Mouse (Mus musculus): ENCODE data around the gene Rhno1. TPM values are rescaled to one million over a fixed set of nuclear protein-coding genes. Genes with fewer than 3 reads are reported as not detected.
A peak's percentile ranks its signal among the peaks of the same experiment; 100 is the strongest.

Rhno1 gene
- 78.6 and 81.0 TPM in 2 replicates for polyA plus RNA-seq (2016; fragmentation: Nextera tagmentation; extraction: Ambion mirVana)

DNA sequence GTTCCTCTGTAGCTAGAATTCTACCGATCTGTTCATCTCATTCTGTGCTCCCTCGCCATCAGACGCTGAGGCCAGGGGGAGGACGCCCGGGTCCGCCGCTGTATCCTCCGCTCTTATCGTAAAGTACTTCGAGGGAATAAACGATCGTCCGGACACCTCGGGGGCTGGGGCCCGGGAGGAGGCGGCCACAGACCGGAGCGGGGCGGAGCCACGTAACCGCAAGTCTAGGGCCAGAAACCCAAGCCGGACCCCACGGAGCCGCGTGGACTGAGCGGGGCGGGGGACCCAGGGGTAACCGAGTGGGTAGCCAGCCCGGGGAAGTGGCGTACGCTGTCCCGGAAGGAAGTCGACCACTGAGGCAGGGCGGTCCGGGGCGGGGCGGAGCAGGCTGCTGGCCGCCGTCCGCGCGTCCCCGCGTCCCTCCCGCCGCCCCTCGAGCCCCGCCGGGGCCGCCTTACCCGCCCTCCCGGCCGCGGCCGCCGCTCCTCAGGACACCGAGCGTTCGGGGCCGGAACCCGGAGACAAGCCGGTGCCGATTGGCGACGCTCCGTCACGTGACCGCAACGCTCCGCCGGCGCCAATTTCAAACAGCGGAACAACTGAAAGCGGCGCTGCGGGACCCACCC lies at the start of gene Rhno1, which contains the start of gene Foxm1:
Gene Rhno1 (minus strand): TSS at position 531 of the 626 bp plus-strand sequence.
Gene Foxm1 (plus strand): TSS at position 587 of the 626 bp plus-strand sequence.
- peaks cover 50% of the 10 kb centered on the region for H3K4me1 ChIP-seq
- peak; percentile 90 for ATAC-seq
- WGBS (ENCODE audit: insufficient replicate concordance): under 1% methylated on average over 55 of the region's 76 CpGs

DNA sequence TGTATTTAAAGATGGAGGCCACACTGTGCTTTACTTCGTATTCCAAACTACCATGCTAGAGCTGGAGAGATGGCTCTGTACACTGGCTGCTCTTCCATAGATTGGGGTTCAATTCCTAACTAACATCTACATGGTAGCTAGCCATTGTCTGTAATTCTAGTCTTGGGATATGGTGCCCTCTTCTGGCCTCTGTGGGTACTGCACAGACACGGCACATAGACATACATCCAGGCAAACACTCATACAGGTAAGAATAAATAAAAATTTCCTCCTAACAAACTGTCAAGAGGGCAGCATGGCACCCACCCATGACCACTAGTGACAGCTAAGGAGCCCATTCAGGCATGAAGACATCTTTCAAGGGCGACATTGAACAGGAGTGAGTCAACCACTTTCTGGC lies 48.4 kb upstream of the Rhno1 start:
- peaks cover 85% of the 10 kb centered on the region for H3K36me3 ChIP-seq
- ATAC-seq: 0 out of 2 replicates have a peak, but pooled peaks have one; percentile 35

More for the DNA sequence above, at the start of gene Rhno1, which contains the start of gene Foxm1:
- Histone ChIP-seq H3K9ac (peak within 1 kb of the TSS; percentile 97), H3K4me2 (peak within 1 kb of the TSS; percentile 85), H3K27ac (peak within 1 kb of the TSS; percentile 94), H3K9me3 (replicated peaks) (no peaks in the 10 kb centered on the region), H3K4me3 (peak within 1 kb of the TSS; percentile 99), H3K27me3 (replicated peaks) (no peaks in the 10 kb centered on the region), H3K36me3 (peaks cover 53% of the 10 kb centered on the region)

DNA sequence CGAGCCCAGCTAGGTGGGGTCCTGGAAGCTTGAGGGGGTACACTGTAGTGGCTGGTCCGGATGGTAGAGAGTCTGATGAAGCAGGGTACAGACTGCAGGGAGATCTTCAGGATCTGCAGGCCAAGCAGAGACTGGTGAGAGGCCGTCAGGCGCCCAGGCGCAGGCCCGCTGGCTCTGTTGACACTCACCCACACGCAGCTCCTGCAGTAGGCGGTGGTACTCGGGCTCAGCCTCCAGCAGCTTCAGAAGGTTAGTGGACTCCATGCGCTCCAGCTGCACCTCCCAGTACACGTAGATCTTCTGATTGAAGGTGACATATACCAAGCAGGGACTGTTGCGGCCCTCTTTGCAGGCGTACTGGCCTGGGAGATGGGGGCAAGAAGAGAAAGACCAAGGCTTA lies 47.6 kb upstream of the Rhno1 start:
- no peak overlapping the region for H3K4me2 ChIP-seq
- H3K4me3 ChIP-seq: no peak overlapping the region
- 86% methylated on average over 13 of the region's 13 CpGs for WGBS (ENCODE audit: insufficient replicate concordance)
- no peaks in the 10 kb centered on the region for H3K4me1 ChIP-seq
- no peak overlapping the region for H3K9ac ChIP-seq
- H3K36me3 ChIP-seq: peaks cover 83% of the 10 kb centered on the region
- no peak for ATAC-seq
- no peaks in the 10 kb centered on the region for H3K9me3 ChIP-seq (replicated peaks)
- H3K27me3 ChIP-seq (replicated peaks): no peaks in the 10 kb centered on the region
- no peak overlapping the region for H3K27ac ChIP-seq

More for the DNA sequence above, 48.4 kb upstream of the Rhno1 start:
- no peaks in the 10 kb centered on the region for H3K9me3 ChIP-seq (replicated peaks)
- WGBS (ENCODE audit: insufficient replicate concordance): 15% methylated on average over 3 of the region's 3 CpGs
- no peak overlapping the region for H3K4me3 ChIP-seq
- H3K4me1 ChIP-seq: no peaks in the 10 kb centered on the region
- H3K27ac ChIP-seq: no peak overlapping the region
- H3K27me3 ChIP-seq (replicated peaks): no peaks in the 10 kb centered on the region
- H3K4me2 ChIP-seq: no peak overlapping the region
- no peak overlapping the region for H3K9ac ChIP-seq

DNA sequence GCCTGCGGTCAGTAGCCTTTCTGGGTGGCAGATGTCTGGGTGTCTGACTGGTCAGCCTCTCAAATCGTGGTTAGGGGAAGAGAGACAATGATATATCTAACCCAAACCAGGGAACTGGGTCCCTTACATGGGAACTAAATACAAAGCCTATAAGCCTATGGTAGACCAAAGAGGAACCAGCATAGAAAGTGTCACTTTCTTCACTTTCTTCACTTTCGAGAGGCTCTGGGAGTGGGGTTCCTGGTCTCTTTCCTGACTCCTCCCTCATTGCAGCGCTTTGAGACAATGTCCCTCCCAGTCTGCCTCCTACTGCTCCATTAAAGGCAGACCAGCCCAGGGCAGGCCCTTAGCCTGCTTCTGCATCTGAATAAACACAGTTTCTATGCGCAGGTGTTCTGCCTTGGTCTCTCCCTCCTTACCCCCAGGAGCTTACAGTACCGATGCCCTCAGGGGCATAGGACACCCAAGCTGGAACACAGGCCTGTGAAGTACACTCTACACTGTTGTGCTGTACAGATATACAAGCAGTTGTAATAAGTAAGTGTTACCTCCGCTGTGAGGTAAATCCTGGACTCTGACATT lies 45.9 kb upstream of the Rhno1 start:
- Histone ChIP-seq H3K27me3 (replicated peaks) (no peaks in the 10 kb centered on the region), H3K27ac (no peak overlapping the region), H3K36me3 (peaks cover 73% of the 10 kb centered on the region), H3K4me1 (no peaks in the 10 kb centered on the region), H3K9me3 (replicated peaks) (no peaks in the 10 kb centered on the region), H3K4me2 (no peak overlapping the region), H3K9ac (no peak overlapping the region), H3K4me3 (no peak overlapping the region)
- no peak for ATAC-seq
- WGBS (ENCODE audit: insufficient replicate concordance): 76% methylated on average over 7 of the region's 7 CpGs

DNA sequence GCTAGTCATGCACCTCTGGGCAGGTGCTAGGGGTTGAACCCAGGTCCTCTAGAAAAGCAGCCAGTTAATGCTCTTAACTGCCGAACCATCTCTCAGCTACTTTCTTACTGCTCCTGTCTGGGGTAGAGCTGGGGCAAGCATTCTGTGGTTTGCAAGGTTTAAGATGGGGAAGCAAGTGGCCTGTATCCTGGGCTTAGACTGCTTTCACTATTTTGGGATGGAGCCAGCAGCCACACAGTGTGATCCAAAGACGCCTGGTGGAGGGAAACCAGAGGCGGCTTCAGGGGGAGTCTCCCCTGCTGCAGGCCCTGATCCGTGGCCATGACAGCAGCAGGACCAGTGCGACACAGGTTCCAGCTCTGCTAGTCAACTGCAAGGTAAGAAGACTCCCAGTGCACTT lies 42.0 kb upstream of the Rhno1 start:
- H3K4me2 ChIP-seq: no peak overlapping the region
- H3K27ac ChIP-seq: no peak overlapping the region
- ATAC-seq: no peak
- peaks cover 34% of the 10 kb centered on the region for H3K36me3 ChIP-seq
- no peak overlapping the region for H3K9ac ChIP-seq
- H3K27me3 ChIP-seq (replicated peaks): no peaks in the 10 kb centered on the region
- no peak overlapping the region for H3K4me3 ChIP-seq
- no peaks in the 10 kb centered on the region for H3K9me3 ChIP-seq (replicated peaks)
- 0 out of 2 replicates have a peak, but pooled peaks cover 4% of the 10 kb centered on the region for H3K4me1 ChIP-seq
- 60% methylated on average over 5 of the region's 5 CpGs for WGBS (ENCODE audit: insufficient replicate concordance)

DNA sequence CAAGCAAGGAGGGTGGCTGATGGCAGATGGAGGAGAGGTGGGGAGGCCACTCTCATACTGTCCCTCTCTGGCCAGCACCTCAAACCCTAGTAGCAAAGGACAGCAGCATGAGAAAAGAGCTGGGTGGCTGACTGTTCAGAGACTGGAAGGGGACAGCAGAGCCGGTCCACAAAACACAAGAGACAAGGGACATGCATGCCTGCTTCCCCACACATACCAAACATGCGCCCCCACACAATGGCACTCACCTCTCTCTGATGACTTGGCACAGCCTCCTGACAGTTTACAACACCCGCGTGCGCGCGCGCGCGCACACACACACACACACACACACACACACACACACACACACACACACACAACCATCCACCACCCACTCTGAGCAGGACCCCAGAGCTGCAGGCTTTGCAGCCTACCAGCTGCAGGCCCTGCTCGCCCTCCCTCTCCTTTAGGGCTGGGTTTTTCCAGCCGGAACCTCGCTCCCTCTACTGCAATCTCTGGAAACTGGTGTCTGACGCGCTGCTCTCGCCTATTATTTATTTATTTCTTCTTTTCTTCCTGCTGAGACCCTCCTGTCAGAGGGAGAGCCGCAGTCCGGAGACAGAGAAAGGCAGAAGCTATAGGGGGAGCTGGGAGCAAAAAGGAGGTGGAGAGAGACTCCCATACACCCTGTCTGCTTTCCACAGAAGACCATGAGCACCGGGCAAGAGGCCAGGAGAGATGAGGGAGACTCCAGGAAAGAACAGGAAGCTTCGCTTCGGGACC lies 36.9 kb upstream of the Rhno1 start:
- 63% methylated on average over 21 of the region's 21 CpGs for WGBS (ENCODE audit: insufficient replicate concordance)
- Histone ChIP-seq H3K9ac (no peak overlapping the region), H3K4me1 (0 out of 2 replicates have a peak, but pooled peaks cover 4% of the 10 kb centered on the region)

DNA sequence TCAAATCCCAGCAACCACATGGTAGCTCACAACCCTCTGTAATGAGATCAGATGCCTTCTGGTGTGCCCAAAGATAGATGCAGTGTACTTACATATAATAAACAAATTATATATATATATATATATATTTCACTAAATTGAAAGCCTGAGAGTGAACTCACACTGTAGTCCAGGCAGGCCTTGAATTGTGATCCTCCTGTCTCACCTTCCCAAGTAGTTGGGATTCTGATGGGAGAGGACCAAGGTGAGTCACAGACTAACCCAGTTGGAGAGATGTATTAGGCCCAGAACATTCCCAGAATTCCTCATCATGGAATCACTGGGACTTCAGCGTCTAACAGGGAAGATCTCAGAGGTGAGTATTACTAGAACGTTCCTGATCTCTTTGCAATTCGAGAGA lies 36.3 kb upstream of the Rhno1 start, which contains the start of gene Nrip2:
Gene Nrip2 (plus strand): TSS at position 301 of the 400 bp plus-strand sequence.
- H3K9ac ChIP-seq: no peak within 1 kb of the TSS

More for the DNA sequence above, 36.9 kb upstream of the Rhno1 start:
- no peak overlapping the region for H3K27ac ChIP-seq
- no peaks in the 10 kb centered on the region for H3K36me3 ChIP-seq
- H3K27me3 ChIP-seq (replicated peaks): no peaks in the 10 kb centered on the region
- H3K4me3 ChIP-seq: no peak overlapping the region
- ATAC-seq: no peak; the same call in 1 of the 2 replicates
- no peaks in the 10 kb centered on the region for H3K9me3 ChIP-seq (replicated peaks)
- peak overlapping the region; percentile 31 for H3K4me2 ChIP-seq

DNA sequence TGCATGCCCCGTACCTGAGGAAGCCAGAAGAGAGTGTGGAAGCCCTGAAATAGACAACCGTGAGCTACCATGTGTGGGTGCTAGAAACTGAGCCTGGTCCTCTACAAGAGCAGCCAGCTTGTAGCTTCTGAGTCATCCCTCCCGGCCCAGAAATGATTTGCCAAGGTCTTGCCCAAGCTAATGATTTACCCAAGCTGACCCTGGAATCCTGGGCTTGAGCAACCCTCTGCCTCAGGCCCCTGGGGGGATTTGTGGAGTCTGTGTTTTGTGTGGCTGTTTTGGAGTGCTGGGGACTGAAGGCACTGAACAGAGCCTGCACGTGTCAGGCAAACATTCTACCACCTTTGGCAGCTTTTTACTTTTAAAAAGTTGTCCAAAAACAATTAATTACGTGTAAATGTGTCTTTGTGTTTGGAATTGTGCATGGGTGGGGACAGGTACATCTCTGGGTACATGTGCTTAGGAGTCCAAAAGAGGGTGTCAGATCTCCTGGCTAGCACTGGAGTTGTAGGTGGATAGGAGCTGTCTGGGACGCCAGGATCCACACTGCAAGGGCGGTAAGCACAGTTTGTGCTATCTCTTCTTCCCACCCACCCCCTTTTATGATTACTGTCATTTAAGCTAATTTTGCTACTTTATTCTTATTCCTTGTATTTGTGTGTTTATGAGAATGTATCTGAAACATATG lies 35.0 kb upstream of the Rhno1 start:
- 0 out of 2 replicates have a peak, but pooled peaks cover 4% of the 10 kb centered on the region for H3K4me1 ChIP-seq
- no peaks in the 10 kb centered on the region for H3K27me3 ChIP-seq (replicated peaks)
- H3K4me3 ChIP-seq: no peak overlapping the region
- no peaks in the 10 kb centered on the region for H3K36me3 ChIP-seq
- 52% methylated on average over 7 of the region's 7 CpGs for WGBS (ENCODE audit: insufficient replicate concordance)
- peak; percentile 63 for ATAC-seq
- H3K27ac ChIP-seq: no peak overlapping the region; the same call in 1 of the 2 replicates
- no peaks in the 10 kb centered on the region for H3K9me3 ChIP-seq (replicated peaks)
- no peak overlapping the region for H3K9ac ChIP-seq
- H3K4me2 ChIP-seq: no peak overlapping the region

More for the DNA sequence above, 36.3 kb upstream of the Rhno1 start, which contains the start of gene Nrip2:
- H3K27me3 ChIP-seq (replicated peaks): no peaks in the 10 kb centered on the region
- no peaks in the 10 kb centered on the region for H3K9me3 ChIP-seq (replicated peaks)
- H3K36me3 ChIP-seq: no peaks in the 10 kb centered on the region
- no peak within 1 kb of the TSS for H3K4me3 ChIP-seq
- 0 out of 2 replicates have a peak, but pooled peaks cover 4% of the 10 kb centered on the region for H3K4me1 ChIP-seq
- peak within 1 kb of the TSS; percentile 31 for H3K4me2 ChIP-seq
- ATAC-seq: no peak
- peak within 1 kb of the TSS; percentile 17; the same call in 1 of the 2 replicates for H3K27ac ChIP-seq
- WGBS (ENCODE audit: insufficient replicate concordance): 59% methylated on average over 3 of the region's 3 CpGs

DNA sequence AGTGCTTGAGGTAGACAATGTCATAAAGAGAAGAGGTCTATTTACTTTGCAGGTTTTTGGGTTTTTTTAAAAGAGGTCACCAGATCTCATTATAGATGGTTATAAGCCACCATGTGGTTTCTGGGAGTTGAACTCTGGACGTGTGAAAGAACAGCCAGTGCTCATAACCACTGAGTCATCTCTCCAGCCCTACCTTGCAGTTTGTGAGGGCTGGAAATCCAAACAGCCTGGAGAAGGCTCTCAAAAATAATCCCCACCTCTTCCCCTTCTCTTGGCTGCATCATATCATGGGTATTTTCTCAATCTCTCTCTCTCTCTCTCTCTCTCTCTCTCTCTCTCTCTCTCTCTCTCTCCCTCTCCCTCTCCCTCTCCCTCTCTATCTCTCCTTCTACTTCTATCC lies 28.0 kb upstream of the Rhno1 start:
- 22% methylated on average over 1 of the region's 1 CpGs for WGBS (ENCODE audit: insufficient replicate concordance)
- H3K27ac ChIP-seq: no peak overlapping the region
- H3K36me3 ChIP-seq: no peaks in the 10 kb centered on the region
- H3K9ac ChIP-seq: no peak overlapping the region
- no peaks in the 10 kb centered on the region for H3K9me3 ChIP-seq (replicated peaks)
- H3K4me3 ChIP-seq: no peak overlapping the region
- H3K4me2 ChIP-seq: no peak overlapping the region
- H3K27me3 ChIP-seq (replicated peaks): no peaks in the 10 kb centered on the region
- no peaks in the 10 kb centered on the region for H3K4me1 ChIP-seq
- no peak for ATAC-seq

DNA sequence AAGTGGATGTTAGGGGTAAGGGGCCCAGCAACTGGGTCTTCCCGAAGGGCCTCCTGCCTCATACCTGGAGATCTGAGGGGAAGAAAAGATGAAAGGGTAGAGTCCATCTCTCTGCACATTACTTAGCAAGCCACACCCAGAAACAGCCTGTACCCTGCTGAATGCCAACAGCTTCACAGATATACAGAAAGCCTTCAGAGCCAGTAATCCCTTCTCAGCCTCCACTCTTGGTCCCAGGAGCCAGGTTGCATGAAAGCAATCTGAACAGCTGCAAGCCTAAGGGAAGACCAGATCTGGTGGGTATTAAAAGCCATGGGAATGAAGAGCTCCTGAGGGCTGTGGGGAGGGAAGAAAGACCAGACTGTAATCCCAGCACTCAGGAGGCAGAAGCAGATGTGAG lies 26.5 kb upstream of the Rhno1 start:
- ATAC-seq: no peak
- Histone ChIP-seq H3K4me2 (no peak overlapping the region), H3K4me1 (no peaks in the 10 kb centered on the region), H3K9ac (no peak overlapping the region), H3K36me3 (no peaks in the 10 kb centered on the region), H3K9me3 (replicated peaks) (no peaks in the 10 kb centered on the region), H3K4me3 (no peak overlapping the region), H3K27ac (no peak overlapping the region), H3K27me3 (replicated peaks) (no peaks in the 10 kb centered on the region)
- 65% methylated on average over 1 of the region's 1 CpGs for WGBS (ENCODE audit: insufficient replicate concordance)

DNA sequence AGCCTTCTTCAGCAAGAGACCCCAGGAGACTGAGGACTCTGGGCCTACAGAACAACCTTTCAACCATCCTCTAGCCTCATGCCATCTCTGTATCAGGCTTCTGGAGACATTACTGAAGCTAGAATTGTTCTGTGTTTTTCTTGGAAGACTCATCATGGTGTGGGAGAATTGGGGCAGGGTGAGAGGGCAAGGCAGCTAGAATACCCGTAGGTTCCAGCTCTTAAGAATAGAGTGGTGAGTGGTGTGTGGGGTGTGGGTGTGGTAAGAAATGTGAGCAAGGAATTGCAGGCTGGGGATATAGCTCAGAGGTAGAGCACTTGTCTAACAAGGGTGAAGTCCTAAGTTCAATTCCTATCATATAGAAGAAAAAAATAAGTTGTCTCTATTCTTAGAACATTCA lies 22.3 kb upstream of the Rhno1 start:
- H3K4me1 ChIP-seq: no peaks in the 10 kb centered on the region
- H3K9me3 ChIP-seq (replicated peaks): no peaks in the 10 kb centered on the region
- H3K4me3 ChIP-seq: no peak overlapping the region
- H3K36me3 ChIP-seq: no peaks in the 10 kb centered on the region
- no peaks in the 10 kb centered on the region for H3K27me3 ChIP-seq (replicated peaks)
- H3K27ac ChIP-seq: no peak overlapping the region
- WGBS (ENCODE audit: insufficient replicate concordance): 46% methylated on average over 1 of the region's 1 CpGs
- no peak overlapping the region for H3K4me2 ChIP-seq
- ATAC-seq: no peak
- H3K9ac ChIP-seq: no peak overlapping the region

All from liver, embryonic 12.5 days (tissue).